Mouse (Mus musculus): ENCODE data around the gene Rbm47.
"Not testable (repeated sequence)": the region's sequence is repeated elsewhere in the genome, so short reads cannot be mapped to it uniquely, and the experiment has no call there.

The Rbm47 gene

DNA sequence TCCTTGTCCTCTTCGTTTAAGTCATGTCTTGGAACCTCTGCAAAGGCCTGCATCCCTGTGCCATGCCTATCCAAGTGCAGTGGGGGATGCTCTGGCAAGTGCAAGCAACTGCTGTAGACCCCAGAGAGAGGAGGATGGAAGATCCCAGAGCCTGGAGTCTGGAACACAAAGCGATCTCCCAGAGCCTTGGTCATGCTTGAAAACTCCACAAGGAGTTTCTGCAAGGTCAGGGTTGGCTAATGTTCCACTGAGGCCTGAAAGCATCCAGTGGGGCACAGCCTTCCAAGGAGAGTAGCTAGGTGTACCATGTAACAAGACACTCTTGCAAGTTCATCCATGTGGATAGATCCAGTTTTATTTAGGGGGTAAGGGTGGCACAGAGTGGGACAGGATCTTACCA is 158.5 kb downstream of the Rbm47 start:
- no peak for DNase-seq (ENCODE audit: low spot score)

DNA sequence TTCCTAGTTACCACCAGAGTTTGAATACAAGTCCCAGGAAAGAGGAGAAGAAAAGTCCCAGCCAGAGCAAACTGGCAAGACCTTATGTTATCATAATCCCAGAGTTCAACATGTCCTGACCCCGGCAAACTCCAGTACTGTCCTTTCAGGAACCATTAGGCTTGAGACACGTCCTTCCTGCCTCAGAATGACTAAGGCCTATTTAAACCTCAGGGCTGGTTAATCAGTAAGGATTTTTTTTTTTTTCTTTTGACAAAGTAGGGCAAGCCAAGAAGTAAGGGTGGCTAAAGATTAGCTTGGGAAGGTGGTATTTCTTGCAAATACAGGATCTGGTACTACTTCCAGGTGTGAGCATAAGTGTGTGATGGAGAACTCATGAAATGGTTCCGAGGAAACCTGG is 158.9 kb downstream of the Rbm47 start:
- DNase-seq (ENCODE audit: low spot score): no peak

GRCm38 (mm10) chr5:66008245-66008967 is 164.5 kb downstream of the Rbm47 start:
- DNase-seq (ENCODE audit: low spot score): no peak

GRCm38 (mm10) chr5:66005041-66005678 is 167.8 kb downstream of the Rbm47 start:
- DNase-seq (ENCODE audit: low spot score): no peak

DNA sequence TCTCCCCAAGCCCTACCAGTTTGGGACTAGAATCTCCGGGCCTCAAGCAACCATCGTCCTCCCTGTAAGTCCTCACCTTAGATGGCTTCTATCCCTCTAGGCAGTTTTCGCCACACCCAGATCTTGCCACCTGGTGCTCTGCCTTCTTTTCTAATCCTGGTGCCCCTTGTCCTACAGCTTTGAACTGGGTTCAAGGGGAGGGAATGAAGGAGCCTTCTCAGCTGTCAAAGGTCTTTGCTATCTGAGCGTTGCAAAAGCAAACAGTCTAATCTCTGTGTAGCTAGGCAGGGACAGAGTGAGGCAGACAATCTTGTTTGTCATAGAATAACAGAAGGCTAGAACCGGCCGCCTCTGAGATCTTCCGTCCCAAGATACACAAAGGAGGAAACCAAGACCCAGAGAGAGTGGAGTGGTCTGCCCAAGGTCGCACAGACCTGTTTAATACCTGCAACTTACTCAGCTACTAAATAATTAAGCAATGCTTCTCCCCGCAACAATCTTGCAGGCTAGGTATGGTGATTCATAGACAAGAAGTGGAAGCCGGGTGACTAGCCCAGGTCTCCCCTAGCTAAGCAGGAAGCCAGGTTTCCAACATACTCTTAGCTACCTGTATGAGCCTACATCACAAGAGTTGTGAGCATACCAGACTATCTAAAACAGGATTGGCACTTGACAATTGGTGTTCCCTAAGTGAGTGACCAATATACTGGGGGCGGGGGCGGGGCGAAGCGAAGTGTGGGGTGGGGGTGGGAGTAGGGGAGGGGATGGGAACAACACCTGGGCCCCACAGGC is 168.6 kb downstream of the Rbm47 start, which contains the start of gene 9130230L23Rik:
Gene 9130230L23Rik (minus strand): TSS at position 152 of the 792 bp plus-strand sequence.
- DNase-seq (ENCODE audit: low spot score): no peak

DNA sequence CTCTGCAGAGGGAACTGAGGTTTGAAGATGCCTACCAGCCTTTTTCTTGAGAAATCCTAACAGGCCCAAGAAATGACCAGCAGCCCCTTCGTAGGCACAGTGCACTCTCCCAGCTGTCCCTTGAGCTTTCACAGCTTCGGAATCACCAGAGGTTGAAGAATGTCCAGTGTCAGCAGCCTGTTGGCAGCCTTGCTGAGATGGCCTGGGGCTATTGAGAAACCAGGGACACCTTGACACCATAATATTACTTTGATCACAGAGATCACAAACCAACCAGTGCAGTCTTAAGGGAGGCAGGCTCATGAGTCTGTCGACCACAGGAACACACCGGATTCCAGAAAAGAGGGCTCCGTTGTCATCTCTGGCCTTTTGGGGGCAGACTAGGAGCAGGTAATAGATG is 171.7 kb downstream of the Rbm47 start:
- no peak for DNase-seq (ENCODE audit: low spot score)

GRCm38 (mm10) chr5:66000567-66001125 is 172.3 kb downstream of the Rbm47 start:
- no peak for DNase-seq (ENCODE audit: low spot score)

DNA sequence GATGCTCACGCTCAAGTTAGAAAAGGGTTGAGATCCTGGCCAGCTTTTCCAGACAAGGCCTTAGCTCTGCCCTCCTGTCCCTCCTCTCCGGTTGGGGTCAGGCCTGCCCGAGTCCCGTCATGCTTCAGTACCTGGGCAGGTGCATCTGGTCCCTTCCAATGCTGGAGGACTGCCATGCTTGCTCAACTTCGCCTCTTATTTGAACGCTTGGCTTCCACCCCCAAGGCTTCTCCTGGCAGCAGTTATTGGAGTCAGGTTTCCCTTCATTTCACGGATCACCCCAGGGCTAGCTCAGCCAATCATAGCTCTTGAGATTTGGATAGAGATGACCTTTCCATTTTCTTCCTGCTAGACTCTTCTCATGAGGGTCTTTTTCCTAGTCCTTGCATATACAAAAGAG is 172.8 kb downstream of the Rbm47 start:
- DNase-seq (ENCODE audit: low spot score): no peak

DNA sequence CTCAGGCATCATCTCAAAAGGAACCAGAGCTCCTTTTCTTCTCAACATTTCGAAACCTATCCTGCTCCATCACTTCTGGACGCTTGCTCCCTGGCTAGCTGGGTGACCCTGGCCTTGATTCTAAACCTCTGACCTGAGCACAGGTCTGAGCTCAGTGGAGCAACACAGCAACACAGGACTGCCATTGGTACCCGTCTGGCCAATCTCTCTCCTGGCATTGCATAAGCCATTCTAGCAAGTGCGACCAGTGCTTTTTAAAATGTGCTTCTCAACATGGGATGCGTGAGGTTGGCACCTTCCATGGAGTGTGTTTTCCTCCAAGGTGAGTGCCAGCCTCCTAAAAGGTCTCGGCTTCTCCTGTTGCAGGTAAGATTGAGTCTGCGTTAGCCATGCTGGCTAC is 173.8 kb downstream of the Rbm47 start:
- DNase-seq (ENCODE audit: low spot score): no peak

GRCm38 (mm10) chr5:65997813-65998212 is 175.1 kb downstream of the Rbm47 start:
- DNase-seq (ENCODE audit: low spot score): no peak

DNA sequence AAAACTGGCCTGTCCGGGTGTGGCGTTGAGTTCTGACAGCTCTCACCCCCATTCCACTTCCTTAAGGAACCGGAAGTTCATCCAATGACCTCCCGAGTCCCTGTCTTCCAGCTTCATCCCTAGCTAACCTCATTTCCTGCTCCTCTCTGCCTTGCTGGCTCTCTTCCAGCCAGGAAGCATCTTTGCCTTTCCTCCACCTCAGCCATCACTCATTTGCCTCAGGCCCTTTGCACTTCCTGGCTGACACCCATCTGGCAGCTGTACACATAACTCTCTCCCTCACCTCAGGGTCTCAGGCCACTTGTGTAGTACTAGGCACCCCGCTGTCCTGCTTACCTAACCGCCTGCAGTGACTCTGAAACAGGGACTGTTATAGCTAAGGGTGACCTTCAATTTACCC is 178.3 kb downstream of the Rbm47 start:
- no peak for DNase-seq (ENCODE audit: low spot score)

DNA sequence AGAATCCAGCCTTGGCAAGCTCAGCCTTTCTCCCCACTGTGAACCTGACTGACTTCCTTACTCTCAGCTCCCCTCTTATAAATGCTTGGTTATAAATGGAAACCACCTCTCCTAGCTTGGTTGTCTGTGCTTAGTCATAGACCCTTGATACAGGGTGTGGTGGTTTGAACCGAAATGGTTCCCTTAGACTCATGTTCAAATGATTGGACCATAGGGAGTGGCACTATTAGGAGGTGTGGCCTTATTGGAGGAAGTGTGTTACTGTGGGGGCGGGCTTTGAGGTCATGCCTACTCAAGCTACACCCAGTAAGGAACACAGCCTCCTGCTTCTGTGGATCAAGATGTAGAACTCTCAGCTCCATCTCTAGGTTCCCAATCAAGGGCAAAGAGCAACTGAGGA is 181.7 kb downstream of the Rbm47 start:
- DNase-seq (ENCODE audit: low spot score): no peak

DNA sequence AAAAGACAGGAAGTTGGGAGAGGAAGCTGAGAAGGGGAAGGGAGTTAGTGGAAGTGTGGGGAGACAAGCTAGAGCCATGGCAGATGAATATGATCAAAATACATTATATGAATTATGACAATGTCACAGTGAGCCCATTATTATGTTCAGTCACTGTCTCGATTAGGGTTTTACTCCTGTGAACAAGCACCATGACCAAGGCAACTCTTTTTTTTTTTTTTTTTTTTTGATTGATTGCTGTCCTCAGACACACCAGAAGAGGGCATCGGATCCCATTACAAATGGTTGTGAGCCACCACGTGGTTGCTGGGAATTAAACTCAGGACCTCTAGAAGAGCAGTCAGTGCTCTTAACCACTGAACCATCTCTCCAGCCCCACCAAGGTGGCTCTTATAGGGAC is 185.9 kb downstream of the Rbm47 start:
- not testable (repeated sequence) for DNase-seq (ENCODE audit: low spot score)

DNA sequence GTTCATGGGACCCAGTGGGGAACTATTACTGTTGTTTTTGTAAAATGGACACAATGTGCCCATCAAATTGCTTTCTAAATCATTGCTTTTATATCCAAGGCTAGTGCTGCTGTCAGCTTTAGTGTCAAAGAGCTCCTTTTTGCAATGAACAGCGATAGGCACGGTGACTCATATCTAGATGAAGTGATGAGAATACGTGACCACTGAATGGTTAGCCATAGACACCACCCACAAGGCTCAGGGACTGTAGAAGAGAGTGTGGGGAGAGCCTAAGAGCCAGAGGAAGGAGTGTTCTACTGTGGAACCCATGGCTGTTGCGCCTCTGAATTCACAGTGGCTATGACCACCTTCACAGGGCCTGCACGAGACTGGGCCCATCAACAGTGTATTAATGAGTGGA is 186.5 kb downstream of the Rbm47 start:
- DNase-seq (ENCODE audit: low spot score): no peak

DNA sequence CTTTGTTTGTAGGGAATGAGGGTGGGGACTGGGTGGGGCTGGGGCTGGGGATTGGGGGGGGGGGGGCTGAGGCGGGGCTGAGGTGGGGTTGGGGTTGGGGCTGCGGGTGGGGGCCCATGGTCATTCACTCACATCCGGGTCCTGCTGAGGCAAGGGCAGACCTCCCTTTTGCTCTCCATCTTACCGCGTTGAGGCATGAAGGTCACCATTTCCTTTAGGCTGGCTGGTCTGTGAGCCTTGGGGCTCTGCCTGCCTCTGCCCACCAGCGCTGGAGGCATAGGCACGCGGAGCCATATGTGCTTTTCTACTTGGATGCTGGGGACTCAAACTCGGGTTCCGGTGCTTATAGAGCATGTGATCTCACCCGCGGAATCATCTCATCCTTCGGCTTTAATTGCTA is 197.2 kb downstream of the Rbm47 start:
- no peak for DNase-seq (ENCODE audit: low spot score)

DNA sequence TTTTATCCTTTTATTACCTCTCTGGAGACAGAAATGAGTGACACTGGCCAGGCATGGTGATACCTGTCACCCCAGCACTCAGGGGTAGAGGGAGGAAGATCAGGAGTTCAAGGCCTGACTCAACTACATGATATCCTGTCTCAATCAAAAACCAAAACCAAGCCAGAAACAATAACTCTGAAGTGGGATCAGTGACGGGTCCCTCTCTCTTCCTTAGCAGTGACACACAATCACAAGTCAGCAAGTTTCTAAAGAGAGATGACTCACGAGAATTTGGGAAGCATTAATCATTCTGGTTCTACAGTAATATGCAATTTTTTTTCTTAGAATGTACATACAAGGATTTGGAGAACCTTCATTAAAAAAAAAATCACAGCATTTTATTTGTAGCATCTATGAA is 199.7 kb downstream of the Rbm47 start:
- no peak for DNase-seq (ENCODE audit: low spot score)

DNA sequence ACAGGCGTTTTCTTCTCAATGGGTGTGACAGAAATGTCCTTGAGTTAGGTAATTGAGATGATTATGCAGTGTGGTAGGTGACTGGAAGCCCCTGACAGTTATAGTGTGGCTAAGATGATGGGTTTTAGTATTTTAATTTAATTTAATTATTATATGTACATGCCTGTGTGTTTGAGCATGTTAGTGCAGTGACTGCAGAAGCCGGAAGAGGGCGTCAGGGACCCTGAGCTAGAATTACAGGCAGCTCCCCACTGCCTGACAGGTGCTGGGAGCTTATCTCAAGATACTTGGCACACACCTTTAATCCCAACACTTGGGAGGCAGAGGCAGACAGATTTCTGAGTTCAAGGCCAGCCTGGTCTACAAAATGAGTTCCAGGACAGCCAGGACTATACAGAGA is 204.9 kb downstream of the Rbm47 start:
- no peak for DNase-seq (ENCODE audit: low spot score)

GRCm38 (mm10) chr5:65967091-65967490 is 205.8 kb downstream of the Rbm47 start:
- no peak for DNase-seq (ENCODE audit: low spot score)
